Mouse (Mus musculus) embryo, embryonic 9.5 days (tissue): Measurements from ENCODE around the gene Plekhg2.

Source experiments
- DNase-seq: peaks from one replicate; pipeline ENCODE4 v3.0.0-alpha.2; 2017; ENCODE audit errors: extremely low spot score

Plekhg2 gene

GRCm38 (mm10) chr7:28335471-28335870 lies 36.9 kb downstream of the Plekhg2 start:
- DNase-seq, result no peak

- no peak for DNase-seq
Measured at GRCm38 (mm10) chr7:28334534-28334933, 37.9 kb downstream of the Plekhg2 start.

- no peak for DNase-seq
Measured at GRCm38 (mm10) chr7:28328260-28328659, 44.1 kb downstream of the Plekhg2 start.

- no peak for DNase-seq
Measured at GRCm38 (mm10) chr7:28326457-28326856, 45.9 kb downstream of the Plekhg2 start.

GRCm38 (mm10) chr7:28325293-28325692 lies 47.1 kb downstream of the Plekhg2 start:
- no peak for DNase-seq

- no peak for DNase-seq
Measured at GRCm38 (mm10) chr7:28321974-28322720, 50.3 kb downstream of the Plekhg2 start.

- DNase-seq, result no peak
Measured at GRCm38 (mm10) chr7:28318714-28319113, 53.7 kb downstream of the Plekhg2 start.

- DNase-seq, result no peak
Measured at GRCm38 (mm10) chr7:28318036-28318435, 54.4 kb downstream of the Plekhg2 start.

GRCm38 (mm10) chr7:28311926-28312543 lies 60.4 kb downstream of the Plekhg2 start, which contains the start of gene Timm50:
TSS of gene Timm50 (minus strand) at chr7:28312072.
- DNase-seq, result peak; percentile 95

GRCm38 (mm10) chr7:28311151-28311925 lies 61.1 kb downstream of the Plekhg2 start:
- DNase-seq, result no peak

GRCm38 (mm10) chr7:28309737-28310136 lies 62.7 kb downstream of the Plekhg2 start:
- DNase-seq, result no peak
